ENCODE assay signal across 9 mouse cellular contexts in the genomic region with DNA sequence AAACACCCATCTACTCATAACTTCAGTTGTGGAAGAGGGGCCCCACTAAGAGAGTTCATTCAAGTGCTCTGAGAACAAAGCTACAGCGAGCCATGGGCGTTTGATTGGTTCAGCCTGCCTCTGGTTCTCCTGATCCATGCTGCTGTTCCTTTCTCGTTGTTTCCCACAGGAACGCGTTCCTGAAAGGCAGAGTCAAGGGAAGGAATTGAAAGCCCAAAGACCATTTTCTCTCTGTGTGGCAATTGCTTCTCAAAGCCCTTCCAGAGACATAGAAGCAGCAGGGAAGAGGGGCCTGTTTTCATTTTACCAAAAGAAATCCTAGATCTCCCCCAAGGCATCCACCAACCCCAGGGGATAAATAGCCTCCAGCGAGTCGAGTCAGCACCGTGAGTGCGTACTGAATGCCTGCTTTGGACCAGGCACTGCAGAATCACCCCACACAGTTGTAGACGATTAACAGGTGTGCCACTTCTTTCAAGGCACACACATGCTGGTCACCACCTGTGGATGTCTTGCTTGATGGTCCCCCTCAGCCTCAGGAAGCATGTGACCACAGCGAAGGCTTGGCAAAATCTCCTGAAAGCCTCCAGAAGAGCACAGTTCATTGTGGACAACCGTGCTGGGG.
DNase-seq lines count a peak whose midpoint lies in the region; ATAC-seq and TF ChIP-seq lines count a peak whose summit lies in the region.
"Had no signal": no experiment of that assay in that cellular context is flagged by ENCODE, and none has a peak within 500 bp of the region (broad histone marks: within the 10 kb centered on the region; RNA-seq: fewer than 3 reads in every experiment).

No protein-coding gene starts in this region.

- peak; percentile 47 for DNase-seq in lung, embryonic 14.5 days
- DNase-seq in lung, postnatal 14 days, result no peak
- DNase-seq in thymus, postnatal 14 days, result no peak
- DNase-seq in MN1 (ENCODE audit: low spot score), result no peak
- DNase-seq: liver had no signal

- H3K4me1 ChIP-seq in lung, embryonic 14.5 days (ENCODE audit: insufficient read depth), result peaks cover 5% of the 10 kb centered on the region
- H3K4me1 ChIP-seq in forebrain, embryonic 12.5 days, result peaks cover 17% of the 10 kb centered on the region
- H3K4me1 ChIP-seq in intestine, embryonic 15.5 days (replicated peaks), result no peaks in the 10 kb centered on the region
- H3K4me1 ChIP-seq in neural tube, embryonic 15.5 days, result peaks cover 13% of the 10 kb centered on the region

- WGBS in lung, embryonic 14.5 days, result 35% methylated on average over 12 of the region's 12 CpGs
- WGBS in forebrain, embryonic 12.5 days, result 11% methylated on average over 12 of the region's 12 CpGs
- WGBS in intestine, embryonic 15.5 days, result 41% methylated on average over 12 of the region's 12 CpGs
- WGBS in neural tube, embryonic 15.5 days, result 23% methylated on average over 12 of the region's 12 CpGs

- no peak overlapping the region for H3K27ac ChIP-seq in lung, embryonic 14.5 days (ENCODE audit: low read depth)
- peak overlapping the region; percentile 82 for H3K27ac ChIP-seq in forebrain, embryonic 12.5 days
- H3K27ac ChIP-seq in intestine, embryonic 15.5 days, result no peak overlapping the region
- H3K27ac ChIP-seq in neural tube, embryonic 15.5 days (replicated peaks), result 0 out of 2 replicates have a peak overlapping the region, but pooled peaks have one; percentile 15

- no peak for ATAC-seq in lung, embryonic 14.5 days (ENCODE audit: insufficient read depth)
- peak; percentile 70; the same call in 1 of the 2 replicates for ATAC-seq in forebrain, embryonic 12.5 days (ENCODE audit: low FRiP score)
- ATAC-seq in intestine, embryonic 15.5 days, result no peak
- peak; percentile 24; the same call in 1 of the 2 replicates for ATAC-seq in neural tube, embryonic 15.5 days (ENCODE audit: low FRiP score)
- ATAC-seq in erythroblast, adult 5-6 weeks (replicated peaks; ENCODE audit: low FRiP score, poor library complexity, severe bottlenecking), result no peak

- no peaks in the 10 kb centered on the region for H3K36me3 ChIP-seq in lung, embryonic 14.5 days (ENCODE audit: insufficient read depth)
- no peaks in the 10 kb centered on the region for H3K36me3 ChIP-seq in forebrain, embryonic 12.5 days (replicated peaks)
- H3K36me3 ChIP-seq in intestine, embryonic 15.5 days, result no peaks in the 10 kb centered on the region
- no peaks in the 10 kb centered on the region for H3K36me3 ChIP-seq in neural tube, embryonic 15.5 days

- H3K27me3 ChIP-seq in lung, embryonic 14.5 days (ENCODE audit: insufficient read depth, low read length), result no peaks in the 10 kb centered on the region
- no peaks in the 10 kb centered on the region for H3K27me3 ChIP-seq in forebrain, embryonic 12.5 days
- no peaks in the 10 kb centered on the region for H3K27me3 ChIP-seq in intestine, embryonic 15.5 days (replicated peaks)
- H3K27me3 ChIP-seq in neural tube, embryonic 15.5 days (replicated peaks), result no peaks in the 10 kb centered on the region

- no peaks in the 10 kb centered on the region for H3K9me3 ChIP-seq in lung, embryonic 14.5 days (ENCODE audit: low read depth, low read length)
- H3K9me3 ChIP-seq in forebrain, embryonic 12.5 days, result no peaks in the 10 kb centered on the region
- H3K9me3 ChIP-seq in intestine, embryonic 15.5 days, result no peaks in the 10 kb centered on the region
- no peaks in the 10 kb centered on the region for H3K9me3 ChIP-seq in neural tube, embryonic 15.5 days (replicated peaks)

- peak overlapping the region; percentile 13; the same call in 1 of the 2 replicates for H3K4me3 ChIP-seq in lung, embryonic 14.5 days (ENCODE audit: low read depth, low read length)
- peak overlapping the region; percentile 32 for H3K4me3 ChIP-seq in forebrain, embryonic 12.5 days (replicated peaks)
- peak overlapping the region; percentile 4; the same call in 1 of the 2 replicates for H3K4me3 ChIP-seq in intestine, embryonic 15.5 days (replicated peaks)
- peak overlapping the region; percentile 24; the same call in 1 of the 2 replicates for H3K4me3 ChIP-seq in neural tube, embryonic 15.5 days (replicated peaks)

- peak overlapping the region; percentile 46; the same call in 1 of the 2 replicates for H3K4me2 ChIP-seq in lung, embryonic 14.5 days
- peak overlapping the region; percentile 47 for H3K4me2 ChIP-seq in forebrain, embryonic 12.5 days
- H3K4me2 ChIP-seq in intestine, embryonic 15.5 days (replicated peaks), result peak overlapping the region; percentile 38
- H3K4me2 ChIP-seq in neural tube, embryonic 15.5 days, result peak overlapping the region; percentile 49

- no peak overlapping the region for H3K9ac ChIP-seq in lung, embryonic 14.5 days
- peak overlapping the region; percentile 44; the same call in 1 of the 2 replicates for H3K9ac ChIP-seq in forebrain, embryonic 12.5 days
- H3K9ac ChIP-seq in intestine, embryonic 15.5 days, result no peak overlapping the region
- H3K9ac ChIP-seq in neural tube, embryonic 15.5 days (replicated peaks), result peak overlapping the region; percentile 14; the same call in 1 of the 2 replicates

- TF ChIP-seq CTCF in lung, embryonic 14.5 days (IDR thresholded peaks at IDR 0.05; ENCODE audit: low read depth), result no peak

Comparison
In these comparisons a context has a peak if more than half of its experiments do, and no peak if none do; other contexts are left out.
1. ATAC-seq: peak in forebrain, embryonic 12.5 days (single experiment) and neural tube, embryonic 15.5 days (single experiment); none in lung, embryonic 14.5 days (single experiment), intestine, embryonic 15.5 days (single experiment) and erythroblast, adult 5-6 weeks (single experiment).
2. H3K27ac ChIP-seq: peak in forebrain, embryonic 12.5 days (single experiment) and neural tube, embryonic 15.5 days (single experiment); none in lung, embryonic 14.5 days (single experiment) and intestine, embryonic 15.5 days (single experiment).
3. H3K9ac ChIP-seq: peak in forebrain, embryonic 12.5 days (single experiment) and neural tube, embryonic 15.5 days (single experiment); none in lung, embryonic 14.5 days (single experiment) and intestine, embryonic 15.5 days (single experiment).
4. Peak in every context shown above with its lines, with median percentiles within 50 percentile points of each other: H3K4me2 ChIP-seq and H3K4me3 ChIP-seq.